ENCODE assay signal across 8 mouse cellular contexts in the genomic region with DNA sequence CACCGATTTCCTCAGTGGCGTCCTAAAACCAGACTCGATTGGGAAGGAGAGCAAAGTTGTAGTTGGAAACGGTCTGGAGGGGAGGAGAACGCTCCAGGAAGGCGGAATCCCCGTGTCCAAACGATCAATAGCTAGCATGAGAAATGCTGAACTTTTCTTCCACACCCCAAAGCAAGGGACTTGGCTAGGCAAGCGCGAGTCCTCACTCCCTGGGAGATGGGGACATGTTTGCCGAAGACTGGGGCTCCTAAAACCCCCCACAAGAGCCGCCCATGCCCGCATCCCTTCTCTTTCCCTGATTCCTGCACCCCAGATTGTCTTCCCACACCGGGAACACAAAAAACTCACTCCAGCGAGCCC. TPM values are rescaled to one million over a fixed set of nuclear protein-coding genes. Genes with fewer than 3 reads are reported as not detected.
DNase-seq lines count a peak whose midpoint lies in the region; ATAC-seq and TF ChIP-seq lines count a peak whose summit lies in the region.

No protein-coding gene starts in this region.

- intact Hi-C loops in gastrocnemius, postnatal 36 days (cut with DNase I): loop anchor here (2.0 to 5.0 kb wide), 3 partner anchors 83 to 144 kb away; partner anchors contain the start of gene Atp5j

- peak overlapping the region; percentile 70 for H3K4me2 ChIP-seq in embryonic facial prominence, embryonic 13.5 days
- H3K4me2 ChIP-seq in neural tube, embryonic 15.5 days: peak overlapping the region; percentile 77

- peak; percentile 60 for DNase-seq in liver, adult 2 months (ENCODE audit: extremely low read depth, low read depth, low spot score)
- DNase-seq in liver: no peak
- DNase-seq in limb, embryonic 10.5 days (ENCODE audit: low spot score): no peak
- DNase-seq in gastrocnemius, postnatal 36 days: no peak
- DNase-seq in cerebellum, adult 9-10 months: no peak
- no peak for DNase-seq in cerebellum, adult 8-10 months

- peaks cover 7% of the 10 kb centered on the region; the same call in 1 of the 2 replicates for H3K79me2 ChIP-seq in liver, adult 2 months (ENCODE audit: control insufficient read depth, insufficient read depth, low read length)

- TF ChIP-seq CTCF in liver, adult 2 months (IDR thresholded peaks at IDR 0.05; ENCODE audit: low read depth, low read length): no peak

- peaks cover 10% of the 10 kb centered on the region for H3K4me1 ChIP-seq in liver, adult 2 months (ENCODE audit: control insufficient read depth, insufficient read depth, low read length)
- peaks cover 5% of the 10 kb centered on the region for H3K4me1 ChIP-seq in embryonic facial prominence, embryonic 13.5 days
- peaks cover 5% of the 10 kb centered on the region for H3K4me1 ChIP-seq in limb, embryonic 10.5 days
- H3K4me1 ChIP-seq in neural tube, embryonic 15.5 days: peaks cover 17% of the 10 kb centered on the region

- no peak for TF ChIP-seq POLR2A in liver, adult 2 months (IDR thresholded peaks at IDR 0.05; ENCODE audit: extremely low read depth, insufficient read depth, low read length)

- ATAC-seq in embryonic facial prominence, embryonic 13.5 days (ENCODE audit: insufficient number of reproducible peaks, insufficient read depth, low FRiP score, low TSS enrichment, low read depth): no peak
- ATAC-seq in neural tube, embryonic 15.5 days (ENCODE audit: low FRiP score): peak; percentile 69

- H3K9ac ChIP-seq in liver, adult 2 months (ENCODE audit: low read depth, low read length): peak overlapping the region; percentile 72
- peak overlapping the region; percentile 87 for H3K9ac ChIP-seq in embryonic facial prominence, embryonic 13.5 days
- H3K9ac ChIP-seq in neural tube, embryonic 15.5 days (replicated peaks): peak overlapping the region; percentile 63

- H3K27me3 ChIP-seq in liver, adult 2 months (ENCODE audit: control insufficient read depth, insufficient read depth, low read length): no peaks in the 10 kb centered on the region
- no peaks in the 10 kb centered on the region for H3K27me3 ChIP-seq in embryonic facial prominence, embryonic 13.5 days
- H3K27me3 ChIP-seq in limb, embryonic 10.5 days (ENCODE audit: low read depth, poor library complexity, severe bottlenecking): no peaks in the 10 kb centered on the region
- H3K27me3 ChIP-seq in neural tube, embryonic 15.5 days (replicated peaks): no peaks in the 10 kb centered on the region

- H3K4me3 ChIP-seq in liver, adult 2 months (ENCODE audit: insufficient read depth, low read depth, low read length): peak overlapping the region; percentile 77
- H3K4me3 ChIP-seq in embryonic facial prominence, embryonic 13.5 days: peak overlapping the region; percentile 77
- peak overlapping the region; percentile 69 for H3K4me3 ChIP-seq in limb, embryonic 10.5 days
- peak overlapping the region; percentile 71 for H3K4me3 ChIP-seq in neural tube, embryonic 15.5 days (replicated peaks)

- peaks cover 20% of the 10 kb centered on the region for H3K36me3 ChIP-seq in liver, adult 2 months (ENCODE audit: control insufficient read depth, insufficient read depth, low read length)
- peaks cover 24% of the 10 kb centered on the region for H3K36me3 ChIP-seq in embryonic facial prominence, embryonic 13.5 days
- peaks cover 32% of the 10 kb centered on the region for H3K36me3 ChIP-seq in limb, embryonic 10.5 days
- peaks cover 19% of the 10 kb centered on the region for H3K36me3 ChIP-seq in neural tube, embryonic 15.5 days

- WGBS in liver, adult 2 months: under 1% methylated on average over 15 of the region's 15 CpGs
- under 1% methylated on average over 15 of the region's 15 CpGs for WGBS in embryonic facial prominence, embryonic 13.5 days
- WGBS in limb, embryonic 10.5 days: under 1% methylated on average over 15 of the region's 15 CpGs
- WGBS in neural tube, embryonic 15.5 days: under 1% methylated on average over 15 of the region's 15 CpGs

- no peaks in the 10 kb centered on the region for H3K9me3 ChIP-seq in embryonic facial prominence, embryonic 13.5 days
- H3K9me3 ChIP-seq in limb, embryonic 10.5 days (replicated peaks): no peaks in the 10 kb centered on the region
- H3K9me3 ChIP-seq in neural tube, embryonic 15.5 days (replicated peaks): no peaks in the 10 kb centered on the region

- H3K27ac ChIP-seq in liver, adult 2 months (replicated peaks; ENCODE audit: insufficient read depth, low read depth, low read length): peak overlapping the region; percentile 64
- peak overlapping the region; percentile 69; the same call in 1 of the 2 replicates for H3K27ac ChIP-seq in embryonic facial prominence, embryonic 13.5 days
- H3K27ac ChIP-seq in limb, embryonic 10.5 days: peak overlapping the region; percentile 90
- H3K27ac ChIP-seq in neural tube, embryonic 15.5 days (replicated peaks): peak overlapping the region; percentile 69

RNA-seq across cellular contexts. Expression of gene Mrpl39, which starts 0.8 kb away (rescaled TPM):
- total RNA-seq in liver, adult 2 months (2014; rRNA removed): 36.9 and 40.1 TPM in 2 replicates
- 47.8 and 55.9 TPM in 2 replicates for polyA plus RNA-seq in liver, adult 2 months (2012; rRNA removed)
- polyA plus RNA-seq in embryonic facial prominence, embryonic 13.5 days (2015; fragmentation: Nextera tagmentation; extraction: Ambion mirVana): 46.0 and 46.7 TPM in 2 replicates
- 52.5 and 55.3 TPM in 2 replicates for polyA plus RNA-seq in limb, embryonic 10.5 days (2016; fragmentation: Nextera tagmentation; extraction: Ambion mirVana)
- 38.7 and 39.6 TPM in 2 replicates for polyA plus RNA-seq in neural tube, embryonic 15.5 days (2015; fragmentation: Nextera tagmentation; extraction: Ambion mirVana)
- 10 to 100 TPM; 15.7 to 16.2 TPM for total RNA-seq in gastrocnemius, postnatal 36 days (2021)

RNA-seq across cellular contexts. Expression of gene Jam2, which starts 39.1 kb away (rescaled TPM):
- 5.0 and 9.8 TPM in 2 replicates for total RNA-seq in liver, adult 2 months (2014; rRNA removed)
- 2.3 and 2.4 TPM in 2 replicates for polyA plus RNA-seq in liver, adult 2 months (2012; rRNA removed)
- 4.7 and 6.5 TPM in 2 replicates for polyA plus RNA-seq in embryonic facial prominence, embryonic 13.5 days (2015; fragmentation: Nextera tagmentation; extraction: Ambion mirVana)
- polyA plus RNA-seq in limb, embryonic 10.5 days (2016; fragmentation: Nextera tagmentation; extraction: Ambion mirVana): 0.89 and 1.4 TPM in 2 replicates
- 20.8 and 24.5 TPM in 2 replicates for polyA plus RNA-seq in neural tube, embryonic 15.5 days (2015; fragmentation: Nextera tagmentation; extraction: Ambion mirVana)
- 10 to 100 TPM; 13.9 to 15.6 TPM for total RNA-seq in gastrocnemius, postnatal 36 days (2021)
